Mouse (Mus musculus): ENCODE measurements around the gene Galnt6.

The Galnt6 gene

DNA sequence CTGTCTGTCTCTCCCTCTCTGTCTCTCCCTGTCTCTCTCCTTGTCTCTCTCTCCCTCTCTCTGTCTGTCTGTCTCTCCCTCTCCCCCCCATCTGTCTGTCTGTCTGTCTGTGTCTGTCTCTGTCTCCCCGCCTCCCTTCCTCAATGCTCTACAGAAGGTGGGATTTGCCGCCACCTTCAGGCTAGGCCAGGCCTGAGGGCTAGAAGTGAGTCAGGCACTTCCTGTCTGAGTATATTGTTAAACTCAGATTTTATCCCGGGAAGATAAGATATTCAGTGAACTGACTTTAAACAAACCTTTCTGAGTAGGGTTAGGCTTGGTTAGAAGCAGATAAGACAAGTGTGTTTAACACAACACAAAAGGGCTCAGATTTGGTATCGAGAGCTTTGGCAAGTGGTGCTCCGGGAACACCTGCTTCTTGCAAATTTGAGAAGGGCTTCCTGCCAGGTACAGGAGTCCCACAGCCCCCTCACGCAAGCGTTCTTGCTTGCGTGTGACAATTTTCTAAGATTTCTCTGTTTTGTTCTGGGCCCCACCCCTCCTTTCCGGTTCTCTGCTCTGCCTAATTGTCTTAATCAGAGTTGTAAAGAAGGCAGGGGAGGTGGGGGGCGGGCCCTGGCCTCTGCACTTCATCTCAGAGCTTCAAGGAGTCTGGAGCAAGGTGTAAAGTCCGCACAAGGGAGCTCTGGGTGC is 25.8 kb upstream of the Galnt6 start:
- peak; percentile 62 to 75 for DNase-seq (ENCODE audit: low spot score in 2 of 2)

DNA sequence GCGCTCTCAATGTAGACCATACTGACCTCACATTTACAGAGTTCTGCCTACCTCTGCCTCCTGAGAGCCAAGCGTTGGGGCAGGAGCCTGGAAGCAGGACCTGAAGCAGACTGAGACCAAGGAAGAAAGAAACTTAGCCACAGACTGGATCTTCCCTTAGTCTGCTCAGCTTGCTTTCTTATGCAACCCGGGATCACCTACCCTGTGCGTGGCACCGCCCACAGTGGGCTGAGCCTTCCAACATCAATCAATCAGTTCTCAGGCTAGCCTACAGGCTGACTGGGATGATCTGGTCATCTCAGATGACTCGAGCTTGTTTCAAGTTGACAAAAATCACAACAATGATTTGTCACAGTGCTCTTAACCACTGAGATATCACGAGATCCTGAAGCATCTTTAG is 24.9 kb upstream of the Galnt6 start:
- DNase-seq (ENCODE audit: low spot score in 2 of 2), result no peak

DNA sequence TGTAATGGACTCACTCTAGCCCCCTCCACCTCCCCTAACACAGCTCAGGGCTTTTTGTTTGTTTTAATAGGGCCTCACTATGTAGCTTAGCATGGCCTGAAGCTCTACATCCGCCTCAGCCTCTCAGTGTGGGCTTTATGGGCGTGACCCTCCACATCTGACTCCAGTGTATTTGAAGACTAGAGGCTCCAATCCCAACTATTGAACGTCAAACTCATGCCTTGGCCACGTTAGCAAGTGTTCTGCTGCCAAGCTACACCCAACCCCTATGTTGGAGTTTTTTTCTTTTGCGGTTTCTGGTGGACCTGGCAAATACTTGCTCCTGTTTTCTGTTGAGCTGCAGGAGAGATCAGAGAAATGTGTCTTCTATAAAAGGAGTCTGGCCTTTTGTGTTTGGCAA is 23.9 kb upstream of the Galnt6 start:
- no peak for DNase-seq (ENCODE audit: low spot score in 2 of 2)

DNA sequence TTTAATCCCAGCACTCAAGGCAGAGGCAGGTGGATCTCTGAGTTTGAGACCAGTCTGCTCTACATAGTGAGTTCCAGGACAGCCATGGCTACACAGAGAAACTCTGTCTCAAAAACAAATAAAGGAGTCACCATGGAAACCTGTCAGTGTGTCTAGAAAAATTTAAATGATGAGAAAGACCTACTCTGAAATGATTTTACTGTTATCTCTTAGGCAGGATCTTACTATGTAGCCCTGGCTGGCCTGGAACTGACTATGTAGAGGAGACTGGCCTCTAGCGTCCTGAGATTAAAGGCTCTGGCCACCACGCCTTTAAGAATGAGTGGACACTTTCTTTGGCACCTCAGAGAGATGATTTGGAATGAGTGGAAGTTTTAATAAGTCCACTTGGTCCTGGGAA is 23.3 kb upstream of the Galnt6 start:
- no peak for DNase-seq (ENCODE audit: low spot score in 2 of 2)

DNA sequence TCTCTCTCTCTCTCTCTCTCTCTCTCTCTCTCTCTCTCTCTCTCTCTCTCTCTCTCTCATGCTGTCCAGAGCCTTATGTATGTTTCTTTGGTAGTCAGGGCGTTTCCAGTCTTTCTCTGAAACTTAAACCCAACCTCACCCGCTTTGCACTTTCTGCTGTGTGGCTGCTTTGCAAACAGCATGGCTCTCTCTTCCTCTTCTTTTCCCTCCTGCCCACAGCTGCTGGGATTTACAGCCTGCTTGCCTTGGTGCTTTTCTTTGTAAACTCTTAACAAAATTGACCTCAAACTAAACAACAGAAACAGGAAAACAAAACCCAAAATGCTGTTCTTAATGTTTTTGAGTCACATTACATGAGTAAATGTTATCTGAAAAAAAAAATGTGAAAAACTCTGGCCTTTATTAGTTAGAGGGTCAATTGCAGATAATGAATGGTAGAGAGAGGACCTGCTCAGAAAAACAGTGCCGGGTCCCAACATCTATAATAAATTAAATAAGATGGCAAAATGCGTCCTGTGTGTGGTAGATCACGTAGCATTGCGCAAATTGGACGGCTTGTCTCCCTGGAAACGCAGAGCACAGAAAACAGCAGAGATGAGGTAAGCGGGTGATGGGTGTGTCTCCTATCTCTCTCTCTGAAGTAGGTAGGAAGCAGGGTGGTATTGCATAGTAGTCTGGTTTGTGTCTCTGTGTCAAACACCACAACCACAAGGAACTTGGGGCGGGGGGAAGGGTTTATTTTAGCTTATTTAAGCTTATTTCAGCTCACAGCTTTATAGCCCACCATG is 20.8 kb upstream of the Galnt6 start:
- peak; percentile 36 to 43 for DNase-seq (ENCODE audit: low spot score in 2 of 2)

DNA sequence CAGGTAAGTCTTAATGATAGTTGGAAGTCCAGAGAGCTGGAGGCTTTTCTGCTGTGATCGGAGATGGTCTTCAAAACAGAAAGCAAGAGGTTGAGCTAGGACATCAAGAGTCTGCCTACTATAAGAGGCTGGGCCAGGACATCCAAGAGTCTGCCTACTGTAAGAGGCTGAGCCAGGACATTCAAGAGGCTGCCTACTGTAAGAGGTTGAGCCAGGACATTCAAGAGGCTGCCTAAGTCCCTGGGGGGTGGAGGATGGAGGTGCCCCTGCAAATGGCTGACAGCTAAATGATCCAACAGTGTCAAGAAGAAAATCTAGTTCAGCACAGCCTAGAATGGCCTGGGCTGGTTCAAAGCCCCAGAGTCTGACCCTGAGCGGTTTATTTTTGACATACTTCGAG is 19.4 kb upstream of the Galnt6 start:
- no peak for DNase-seq (ENCODE audit: low spot score in 2 of 2)

DNA sequence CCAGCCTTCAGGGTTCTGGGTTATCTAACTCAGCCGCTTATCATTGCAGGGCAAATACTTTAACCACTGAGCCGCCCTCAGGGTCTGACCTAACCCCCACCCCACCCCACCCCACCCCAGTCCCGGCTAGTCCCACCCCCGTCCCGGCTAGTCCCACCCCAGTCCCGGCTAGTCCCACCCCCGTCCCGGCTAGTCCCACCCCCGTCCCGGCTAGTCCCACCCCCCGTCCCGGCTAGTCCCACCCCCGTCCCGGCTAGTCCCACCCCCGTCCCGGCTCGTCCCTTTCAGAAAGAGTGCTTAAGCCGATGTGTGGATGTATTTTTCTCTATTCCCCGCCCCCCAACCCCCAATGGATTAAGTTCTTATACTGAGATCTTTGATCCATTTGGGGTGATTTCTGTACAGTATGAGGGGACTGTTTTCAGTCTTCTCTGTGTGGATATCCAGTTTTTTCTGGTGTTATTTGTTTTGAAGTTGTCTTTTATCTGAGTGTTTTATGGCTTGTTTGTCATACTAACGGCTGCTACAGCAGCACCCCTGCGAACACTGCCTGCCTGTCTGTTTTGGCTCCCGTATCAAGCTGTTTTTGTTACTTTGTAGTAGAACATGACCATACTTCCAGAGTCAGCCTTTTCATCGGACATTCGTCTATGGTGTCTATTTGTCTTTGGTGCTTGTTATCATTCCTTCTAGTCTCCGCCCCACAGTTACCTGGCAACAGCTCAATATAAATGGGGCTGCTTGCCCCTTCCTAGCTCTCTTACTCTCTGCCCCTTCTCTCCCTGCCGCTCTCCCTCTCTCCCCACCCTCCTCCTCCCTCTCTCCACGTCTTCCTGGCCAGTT is 18.2 kb upstream of the Galnt6 start:
- DNase-seq (ENCODE audit: low spot score in 2 of 2), result no peak

DNA sequence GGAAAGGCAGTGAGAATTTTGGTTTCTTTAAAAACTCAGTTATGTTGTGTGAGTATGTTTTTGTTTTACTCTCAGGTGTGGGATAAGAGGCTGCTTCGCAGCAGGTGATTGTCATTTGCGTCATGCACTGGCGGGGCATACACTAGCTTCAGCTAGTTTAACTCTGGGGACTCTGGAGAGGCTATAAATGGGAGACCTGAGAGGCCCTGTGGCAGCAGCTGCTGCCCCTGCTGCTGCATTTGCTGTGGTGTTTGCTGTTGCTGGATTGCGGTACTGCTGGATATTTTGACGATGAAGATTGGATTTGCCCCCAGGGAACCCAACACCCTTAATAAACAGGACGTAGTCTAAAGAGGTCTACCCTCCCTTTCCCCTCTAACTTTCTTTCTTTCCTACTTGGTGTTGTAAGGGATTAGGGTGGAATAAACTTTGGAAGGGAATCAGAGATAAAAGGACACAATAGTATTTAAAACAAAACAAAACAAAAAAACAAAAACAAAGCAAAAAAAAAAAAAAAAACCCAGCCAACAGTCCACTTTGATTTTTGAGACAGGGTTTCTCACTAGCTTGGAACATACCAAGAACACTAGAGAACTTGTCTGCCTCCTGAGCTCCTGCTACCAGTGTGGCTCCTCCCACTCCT is 17.4 kb upstream of the Galnt6 start:
- DNase-seq (ENCODE audit: low spot score in 2 of 2), result no peak

DNA sequence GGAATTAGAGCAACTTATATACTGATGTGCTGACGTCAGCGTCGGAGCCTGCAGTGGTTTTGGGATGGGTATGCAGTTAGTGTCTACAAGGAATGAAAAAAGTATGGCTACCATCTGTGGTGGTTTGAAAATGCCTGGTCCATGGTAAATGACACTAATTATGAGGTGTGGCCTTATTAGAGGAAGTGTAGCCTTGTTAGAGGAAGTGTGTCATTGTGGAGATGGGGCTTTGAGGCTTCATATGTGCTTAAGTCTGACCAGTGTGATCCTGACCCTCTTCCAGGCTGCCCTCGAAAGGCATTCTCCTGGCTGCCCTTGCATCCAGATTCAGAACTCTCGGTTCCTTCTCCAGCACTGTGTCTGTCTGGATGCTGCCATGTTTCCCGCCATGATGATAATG is 14.1 kb upstream of the Galnt6 start:
- DNase-seq (ENCODE audit: low spot score in 2 of 2), result no peak

DNA sequence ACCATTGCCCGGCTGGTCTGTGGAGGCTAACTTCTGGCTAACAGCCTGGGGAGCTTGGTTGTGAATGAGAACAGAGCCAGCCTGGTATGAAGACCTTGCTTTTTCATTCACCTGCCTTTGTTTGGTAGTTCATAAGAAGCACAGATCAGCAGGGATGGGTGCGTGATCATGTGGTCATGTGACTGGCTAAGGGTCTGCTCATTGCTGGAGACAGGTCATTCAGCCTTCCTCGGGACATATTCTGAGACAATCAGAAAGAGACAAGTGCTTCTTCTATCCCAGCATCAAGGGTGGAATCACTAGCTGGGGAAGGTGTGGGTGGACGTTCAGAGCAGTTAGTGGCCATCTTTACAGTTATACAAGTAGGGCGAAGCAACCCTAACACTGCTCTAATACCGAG is 10.3 kb upstream of the Galnt6 start:
- no peak for DNase-seq (ENCODE audit: low spot score in 2 of 2)

DNA sequence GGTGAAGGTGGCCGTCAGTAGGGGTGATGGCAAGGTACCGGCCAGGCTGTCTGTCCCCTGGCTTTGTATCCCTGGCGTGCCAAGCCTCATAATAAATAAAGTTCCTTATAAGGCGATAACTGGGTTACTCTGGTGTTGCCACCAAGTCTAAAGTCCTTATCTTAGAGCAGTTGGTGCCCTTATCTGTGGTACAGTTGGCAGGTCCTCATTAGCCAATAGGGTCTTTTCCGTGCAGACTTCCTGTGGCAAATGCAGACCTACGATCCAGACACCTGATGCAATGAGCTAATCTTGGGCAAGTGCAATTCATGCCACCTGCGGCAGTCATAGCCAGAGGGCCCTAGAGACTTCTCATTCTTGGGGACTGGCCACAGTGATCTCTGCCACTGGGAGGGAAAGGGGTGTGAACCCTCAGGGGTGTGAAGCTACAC is 9.2 kb upstream of the Galnt6 start:
- peak in 1 of 2 experiments; percentile 45 for DNase-seq (ENCODE audit: low spot score in 2 of 2)

DNA sequence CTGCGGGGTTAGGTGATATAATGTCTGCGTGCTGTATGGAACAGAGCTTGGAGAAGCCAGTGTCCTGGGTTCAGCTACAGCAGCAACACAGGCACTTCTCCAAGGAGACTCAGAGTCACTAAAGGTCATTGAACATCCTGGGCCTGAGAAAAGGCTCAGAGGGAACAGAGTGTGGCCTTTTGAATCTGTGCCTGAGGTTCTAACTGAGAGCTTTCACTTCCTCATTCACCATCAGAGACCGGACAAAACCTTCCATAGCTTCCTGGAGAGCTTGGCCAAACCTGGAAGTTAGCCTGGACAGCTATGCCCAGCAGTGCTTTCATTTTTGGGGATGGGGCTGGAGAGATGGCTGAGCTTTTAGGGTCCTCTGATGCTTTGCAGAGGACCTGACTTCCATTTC is 8.5 kb upstream of the Galnt6 start:
- DNase-seq (ENCODE audit: low spot score in 2 of 2), result no peak

DNA sequence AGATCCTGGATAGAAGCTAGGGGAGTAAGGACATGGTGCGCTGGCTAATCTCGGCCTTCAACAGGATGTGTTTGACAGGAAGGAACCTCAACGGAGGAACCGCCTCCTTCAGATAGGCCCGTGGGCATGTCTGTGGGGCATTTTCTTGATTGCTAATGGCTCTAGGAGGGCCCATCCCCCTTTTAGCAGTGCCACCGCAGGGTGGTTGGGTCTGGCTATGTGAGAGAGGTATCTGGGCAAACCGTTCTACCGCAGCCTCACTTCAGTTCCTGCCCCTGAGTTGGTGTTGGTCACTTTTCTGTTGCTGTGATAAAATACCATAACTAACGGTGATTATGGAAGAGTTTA is 6.8 kb upstream of the Galnt6 start:
- peak; percentile 71 to 82 for DNase-seq (ENCODE audit: low spot score in 2 of 2)

DNA sequence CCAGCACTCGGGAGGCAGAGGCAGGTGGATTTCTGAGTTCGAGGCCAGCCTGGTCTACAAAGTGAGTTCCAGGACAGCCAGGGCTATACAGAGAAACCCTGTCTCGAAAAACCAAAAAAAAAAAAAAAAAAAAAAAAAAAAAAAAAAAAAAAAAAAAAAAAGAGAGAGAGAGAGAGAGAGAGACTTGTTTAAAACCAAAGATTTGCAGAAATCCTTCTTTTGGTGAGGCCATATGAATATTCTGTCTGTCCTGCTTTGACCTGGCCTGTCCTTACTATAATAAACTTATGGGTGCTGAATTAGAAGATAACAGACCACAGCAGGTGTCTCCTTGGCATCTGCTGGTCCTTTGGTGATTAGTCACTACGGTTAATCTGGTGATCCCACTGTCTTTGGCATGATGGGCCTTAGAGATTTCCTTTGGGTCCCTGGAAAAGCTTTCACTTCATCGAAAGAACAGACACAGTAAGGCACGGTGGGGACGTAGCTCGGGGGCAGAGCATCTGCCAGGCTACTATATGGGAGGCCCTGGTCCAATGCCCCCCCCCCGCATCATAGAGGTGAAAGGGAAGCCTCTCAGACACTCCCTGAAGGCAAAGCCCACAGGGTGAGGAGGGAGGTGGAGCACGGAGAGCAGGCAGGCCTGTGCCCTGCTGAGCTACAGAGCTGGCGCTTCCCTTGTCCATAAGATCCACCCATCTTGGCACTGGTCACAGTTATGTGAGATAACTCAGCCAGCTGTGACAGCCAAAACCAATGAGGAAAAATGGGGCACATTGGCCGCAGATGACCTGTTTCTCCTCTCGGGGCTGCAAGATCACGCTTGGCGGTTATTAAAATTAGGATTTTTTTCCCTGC is 6.1 kb upstream of the Galnt6 start:
- DNase-seq (ENCODE audit: low spot score in 2 of 2), result no peak

DNA sequence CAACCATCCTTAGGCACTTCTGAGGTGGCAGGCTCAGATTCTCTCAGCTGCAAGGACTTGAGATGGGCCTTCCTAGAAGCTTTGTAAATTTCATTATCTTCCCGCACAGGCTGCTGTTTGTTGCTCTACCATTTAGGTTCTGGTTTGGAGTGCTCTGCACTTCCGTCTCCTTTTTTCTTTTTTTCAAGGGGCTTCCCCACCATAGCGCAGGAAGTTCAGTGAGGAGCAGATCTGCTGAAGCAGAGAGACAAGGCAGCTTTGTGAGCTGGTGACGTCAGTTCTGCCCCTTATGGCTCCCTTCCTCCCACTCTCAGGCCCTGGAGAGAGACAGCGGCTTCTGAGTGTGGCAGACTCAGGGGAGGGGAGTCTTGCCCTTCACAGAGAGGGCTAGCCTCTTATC is 3.4 kb upstream of the Galnt6 start:
- peak; percentile 73 to 79 for DNase-seq (ENCODE audit: low spot score in 2 of 2)

DNA sequence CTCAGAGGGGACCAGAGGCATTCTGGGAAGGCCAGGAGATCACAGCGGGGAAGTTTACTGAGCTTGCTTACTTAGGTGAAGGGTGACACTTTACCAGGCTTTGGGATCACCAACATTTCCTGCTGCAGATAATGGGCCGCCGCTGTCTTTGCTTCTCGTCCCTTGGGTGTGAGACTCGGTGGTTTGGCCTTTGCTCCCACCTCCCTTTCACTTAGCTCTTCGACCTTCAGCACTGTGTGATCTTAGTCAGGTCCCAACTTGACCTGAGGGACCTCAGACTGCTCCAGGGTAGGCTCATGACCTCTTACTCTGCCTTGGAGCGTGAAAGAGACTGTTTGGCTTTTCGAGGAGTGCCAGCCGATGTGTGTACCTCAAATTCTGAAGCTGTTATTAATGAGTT is 1.9 kb upstream of the Galnt6 start:
- no peak for DNase-seq (ENCODE audit: low spot score in 2 of 2)

DNA sequence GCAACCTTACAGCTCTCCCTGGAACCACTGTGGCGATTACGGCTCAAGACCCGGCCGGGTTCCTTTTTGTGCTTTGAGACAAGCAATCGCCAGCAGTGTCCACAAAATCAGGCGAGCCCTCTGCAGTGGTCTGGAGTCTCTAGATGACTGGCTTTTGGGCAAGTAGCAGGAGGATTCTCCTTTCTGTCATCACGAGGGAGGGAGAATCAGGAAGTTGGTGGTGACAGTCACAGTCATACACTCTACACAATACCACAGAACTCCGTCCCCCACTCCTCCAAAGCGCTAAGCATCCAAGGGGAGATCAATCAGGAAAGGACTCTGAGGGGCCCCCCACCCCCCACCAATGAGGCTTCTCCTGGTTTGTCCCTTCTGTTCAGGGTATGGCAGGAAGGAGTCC is 590 bp downstream of the Galnt6 start:
- no peak for DNase-seq (ENCODE audit: low spot score in 2 of 2)

DNA sequence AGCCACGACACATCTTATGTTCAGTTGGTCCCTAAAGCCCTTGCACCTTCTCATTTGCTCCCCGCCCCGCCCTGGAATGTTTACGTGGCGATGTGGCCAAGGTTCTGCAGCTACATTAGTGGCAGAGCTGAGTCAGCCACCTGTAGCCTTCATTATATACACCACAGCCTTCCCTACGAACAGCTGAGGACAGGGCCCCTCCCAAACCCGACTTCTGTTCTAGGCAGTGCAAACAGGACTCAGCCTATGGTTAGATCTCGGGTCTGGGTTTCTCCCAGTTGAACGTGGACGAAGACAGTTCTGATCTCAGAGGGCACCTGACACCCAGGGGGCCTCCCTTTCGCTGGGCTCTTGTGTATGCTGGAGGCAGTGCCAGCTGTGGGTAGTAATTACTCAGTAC is 1.3 kb downstream of the Galnt6 start:
- no peak for DNase-seq (ENCODE audit: low spot score in 2 of 2)

DNA sequence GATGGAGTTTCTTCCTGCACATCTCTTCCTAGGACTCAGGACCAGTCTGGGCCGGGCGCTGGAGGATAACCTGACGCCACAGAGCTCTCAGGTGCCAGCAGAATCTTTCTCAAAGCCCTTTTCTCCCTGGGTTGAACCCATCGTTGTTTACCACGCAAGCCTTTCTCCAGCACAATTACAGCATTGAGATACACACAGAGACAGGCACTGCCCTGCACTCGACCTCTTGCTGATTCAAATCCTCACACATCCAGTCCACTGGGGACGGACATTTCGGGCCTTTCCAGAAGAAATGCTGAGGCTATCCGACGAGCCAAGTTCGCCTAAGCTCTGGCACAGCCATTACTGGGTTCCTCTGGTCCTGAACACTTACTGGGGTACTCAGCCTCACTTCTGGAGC is 2.5 kb downstream of the Galnt6 start:
- DNase-seq (ENCODE audit: low spot score in 2 of 2), result no peak

DNA sequence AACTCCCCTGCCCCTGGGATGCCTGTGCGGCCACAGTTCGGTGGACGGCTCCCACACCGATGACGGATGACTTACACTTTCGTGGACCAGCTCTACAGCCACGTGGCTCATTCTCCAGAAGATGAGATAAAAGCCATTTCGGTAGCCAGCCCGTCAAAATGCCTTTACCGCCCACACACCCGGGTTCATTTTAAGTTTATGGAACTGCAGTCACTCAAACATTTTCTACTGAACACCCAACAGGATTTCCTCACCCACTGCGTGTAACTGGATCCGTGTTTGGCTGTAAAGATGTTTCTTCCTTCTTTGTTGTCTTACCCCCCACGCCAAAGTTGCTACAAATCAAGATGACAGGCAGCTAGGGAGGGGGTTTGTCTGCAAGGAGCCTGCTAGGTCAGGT is 5.7 kb downstream of the Galnt6 start:
- no peak for DNase-seq (ENCODE audit: low spot score in 2 of 2)

DNA sequence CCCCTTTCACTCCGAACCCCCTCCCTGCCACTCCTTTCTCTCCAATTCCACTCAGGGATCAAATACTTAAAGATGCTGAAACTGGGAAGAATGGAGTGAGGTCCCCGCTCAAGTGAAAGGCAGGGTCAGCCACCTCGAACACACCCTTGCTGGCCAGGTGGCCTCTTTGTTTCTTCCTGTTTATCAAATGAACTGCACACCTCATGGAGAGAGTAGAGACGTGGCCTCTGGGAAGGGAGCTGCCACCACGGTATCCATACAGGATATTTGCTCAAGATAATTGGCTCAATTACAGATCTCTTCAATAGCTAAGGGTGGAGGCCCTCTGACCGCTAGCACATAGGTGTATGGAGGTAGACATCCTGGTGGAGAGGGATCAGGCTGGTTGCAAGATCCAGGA is 6.6 kb downstream of the Galnt6 start:
- no peak for DNase-seq (ENCODE audit: low spot score in 2 of 2)

All from natural killer cell, adult 2 months (primary cell).